Mouse (Mus musculus) skeletal muscle tissue, adult 2 months (tissue): ENCODE measurements around the gene Epha3.

ENCODE experiments used
- DNase-seq: peaks from one replicate; pipeline ENCODE4 v3.0.0-alpha.2; 2012; ENCODE audit warnings: low read depth, low spot score

The Epha3 gene

GRCm38 (mm10) chr16:63653393-63653918, 210.5 kb downstream of the Epha3 start:
- no peak for DNase-seq

DNA sequence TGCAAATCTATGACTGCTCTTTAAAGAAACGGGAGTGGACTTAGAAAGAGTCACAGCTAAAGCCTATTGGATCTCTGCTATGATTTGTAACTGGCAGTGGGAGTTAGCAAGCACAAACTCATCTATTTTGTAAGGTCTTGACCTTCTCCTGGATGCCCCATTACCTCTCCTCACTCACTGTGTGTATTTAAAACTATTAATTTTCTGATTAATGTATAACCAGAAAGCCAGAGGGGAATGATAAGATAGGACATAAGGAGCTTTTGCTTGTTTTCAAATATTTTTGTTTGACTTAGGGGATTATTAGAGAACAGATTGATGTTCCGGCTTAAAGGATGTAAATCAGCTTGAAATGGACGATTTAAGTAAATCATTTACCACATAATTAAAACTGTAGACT, 213.2 kb downstream of the Epha3 start:
- DNase-seq = no peak

GRCm38 (mm10) chr16:63646577-63646976, 217.4 kb downstream of the Epha3 start:
- DNase-seq = no peak

DNA sequence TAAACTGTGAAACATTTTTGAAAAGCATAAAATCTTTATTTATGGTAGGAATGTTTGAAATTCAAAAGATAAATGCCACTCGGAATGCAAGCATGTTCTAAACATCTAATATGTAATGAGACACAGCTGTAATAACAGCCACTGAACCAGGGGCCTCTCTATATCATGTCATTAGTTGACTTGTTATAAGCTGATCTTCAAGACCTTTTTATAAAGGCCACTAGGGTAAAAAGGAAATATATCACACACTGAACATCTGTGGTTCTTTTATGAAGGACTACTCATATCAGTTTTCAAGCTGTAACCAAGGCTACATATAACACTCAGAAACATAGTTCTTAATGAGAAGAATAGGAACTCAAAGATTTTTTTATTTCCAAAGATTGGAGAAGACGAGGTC, 221.3 kb downstream of the Epha3 start:
- no peak for DNase-seq

DNA sequence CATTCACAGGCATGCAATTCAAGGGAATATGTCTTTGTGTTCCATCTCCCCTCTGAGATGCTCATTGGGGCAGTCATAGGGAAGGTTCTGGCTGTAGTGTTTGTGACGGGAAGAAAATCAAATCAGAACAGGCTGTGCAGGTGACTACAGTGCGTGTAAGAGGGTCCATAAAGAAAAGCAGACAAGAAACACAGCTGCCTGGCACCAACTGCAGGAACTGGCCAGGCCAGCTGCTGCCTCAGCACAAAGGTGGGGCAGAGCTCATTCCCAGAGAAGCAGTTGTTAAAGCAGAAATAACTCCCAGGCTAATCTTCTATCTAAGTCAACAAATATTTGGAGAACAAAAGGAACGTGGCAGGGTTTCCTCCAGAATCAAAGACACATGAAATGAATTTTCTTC, 222.4 kb downstream of the Epha3 start:
- DNase-seq = no peak

DNA sequence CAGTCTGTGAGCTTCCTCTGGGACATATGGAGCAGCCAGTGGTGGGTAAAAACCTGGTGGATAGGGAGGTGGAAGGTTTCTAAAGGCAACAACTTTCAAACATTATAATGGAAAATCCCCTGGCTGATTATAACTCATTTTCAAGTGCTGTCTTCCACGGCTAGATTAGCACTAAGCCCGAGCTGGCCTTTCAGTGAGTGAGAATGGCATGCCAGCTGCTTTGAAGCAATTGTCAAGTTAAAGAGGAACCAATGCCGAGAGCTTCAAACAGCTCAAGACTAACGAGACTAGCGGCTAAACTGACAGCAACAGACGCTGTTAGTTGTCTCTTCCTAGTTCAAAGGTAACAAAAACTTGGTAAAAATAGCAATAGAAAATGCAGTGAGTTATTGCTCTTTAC, 225.3 kb downstream of the Epha3 start:
- DNase-seq = no peak

DNA sequence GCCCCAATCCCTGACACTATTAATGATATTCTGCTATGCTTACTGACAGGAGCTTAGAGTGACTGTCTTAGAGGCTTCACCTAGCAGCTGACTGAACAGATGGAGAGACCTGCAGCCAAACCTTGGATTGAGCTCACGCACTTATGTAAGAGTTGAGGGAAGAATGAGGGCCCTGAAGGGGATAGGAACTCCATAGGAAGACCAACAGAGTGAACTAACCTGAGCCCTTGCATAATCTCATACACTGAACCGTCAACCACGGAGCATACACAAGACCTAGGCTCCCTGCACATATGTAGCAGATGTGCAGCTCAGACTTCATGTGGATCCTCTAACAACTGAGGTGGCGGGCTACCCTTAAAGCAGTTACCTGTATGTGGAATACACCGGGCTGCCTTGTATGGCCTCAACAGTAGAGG, 230.2 kb downstream of the Epha3 start:
- DNase-seq = no peak

GRCm38 (mm10) chr16:63625229-63625628, 238.7 kb downstream of the Epha3 start:
- no peak for DNase-seq

DNA sequence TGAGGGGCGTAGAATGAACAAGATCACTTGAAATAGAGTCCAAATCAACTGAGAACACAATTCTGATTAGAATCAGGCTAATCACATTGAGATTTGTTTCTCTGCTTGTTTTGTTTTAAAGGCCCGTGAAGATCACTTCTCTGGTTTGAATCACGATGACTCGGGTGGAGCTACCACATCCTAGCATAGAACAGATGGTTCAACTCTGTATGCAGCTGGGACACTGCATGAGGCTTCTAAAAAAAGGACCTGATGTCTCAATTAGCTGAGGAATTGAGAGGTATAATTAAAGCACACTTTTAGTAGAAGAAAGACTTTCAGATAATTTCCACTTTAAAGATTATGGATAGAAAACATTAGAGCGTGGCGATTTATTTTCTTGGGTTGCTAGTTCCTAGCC, 242.1 kb downstream of the Epha3 start:
- no peak for DNase-seq

DNA sequence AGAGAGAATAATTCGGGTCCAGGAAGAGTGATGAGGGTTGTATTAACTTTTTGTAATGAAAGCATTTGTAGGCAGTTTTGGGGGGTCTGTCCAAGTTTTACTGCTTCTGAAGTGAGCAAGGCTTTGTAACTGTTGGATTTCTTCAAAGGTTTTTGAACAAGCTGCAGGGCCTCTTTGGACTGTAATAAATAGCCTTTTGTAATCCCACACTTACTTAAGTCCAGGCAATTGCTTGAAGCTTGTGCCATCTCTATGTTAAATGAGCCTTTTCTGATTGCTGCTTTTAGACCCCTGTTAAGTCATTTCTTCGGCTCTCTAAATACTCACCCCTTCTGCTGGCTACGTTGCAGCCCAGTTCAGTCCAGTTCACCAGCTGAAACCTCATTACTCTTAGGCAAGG, 248.6 kb downstream of the Epha3 start:
- no peak for DNase-seq

DNA sequence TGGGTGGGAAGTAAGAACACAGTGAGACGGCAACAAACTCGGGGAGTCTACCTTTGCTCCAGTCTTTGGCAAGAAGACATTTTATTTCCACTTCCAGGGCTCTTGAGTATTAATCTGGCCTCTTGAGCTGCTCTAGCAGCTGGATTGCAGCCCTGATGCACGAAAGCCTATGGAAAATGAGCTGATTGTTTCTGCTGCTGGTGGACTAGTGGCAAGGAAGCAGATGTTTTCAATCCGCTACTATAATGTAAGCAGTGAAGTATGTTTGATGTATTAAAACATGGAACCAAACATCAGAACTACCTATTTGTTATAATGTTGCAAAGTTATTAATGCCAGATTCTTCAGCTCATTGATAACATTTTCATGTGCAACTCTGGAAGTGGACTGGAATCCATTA, 251.0 kb downstream of the Epha3 start:
- no peak for DNase-seq

- no peak for DNase-seq
Observed at GRCm38 (mm10) chr16:63600229-63600628, 263.7 kb downstream of the Epha3 start.

GRCm38 (mm10) chr16:63594656-63595055, 269.3 kb downstream of the Epha3 start:
- no peak for DNase-seq

DNA sequence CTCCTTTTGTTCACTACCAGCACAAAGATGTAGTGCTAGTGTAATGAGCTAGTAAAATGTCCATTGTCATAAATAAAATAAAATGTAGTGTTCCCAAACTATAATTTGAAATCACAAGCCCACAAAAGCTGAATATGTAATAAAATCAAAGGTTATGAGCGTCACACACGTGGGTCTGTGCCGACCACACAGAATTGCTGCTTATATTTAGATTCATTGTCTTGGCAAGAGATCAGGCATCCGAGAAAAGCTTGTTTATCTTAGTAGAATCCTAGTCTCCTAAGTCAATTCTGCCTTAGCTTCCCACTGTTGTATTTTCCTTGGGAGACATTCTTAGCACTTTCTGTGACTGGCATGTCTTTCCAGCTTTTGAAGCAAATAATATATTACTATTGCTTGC, 294.2 kb downstream of the Epha3 start:
- no peak for DNase-seq

- DNase-seq = no peak
Observed at GRCm38 (mm10) chr16:63566106-63566836, 297.7 kb downstream of the Epha3 start.

DNA sequence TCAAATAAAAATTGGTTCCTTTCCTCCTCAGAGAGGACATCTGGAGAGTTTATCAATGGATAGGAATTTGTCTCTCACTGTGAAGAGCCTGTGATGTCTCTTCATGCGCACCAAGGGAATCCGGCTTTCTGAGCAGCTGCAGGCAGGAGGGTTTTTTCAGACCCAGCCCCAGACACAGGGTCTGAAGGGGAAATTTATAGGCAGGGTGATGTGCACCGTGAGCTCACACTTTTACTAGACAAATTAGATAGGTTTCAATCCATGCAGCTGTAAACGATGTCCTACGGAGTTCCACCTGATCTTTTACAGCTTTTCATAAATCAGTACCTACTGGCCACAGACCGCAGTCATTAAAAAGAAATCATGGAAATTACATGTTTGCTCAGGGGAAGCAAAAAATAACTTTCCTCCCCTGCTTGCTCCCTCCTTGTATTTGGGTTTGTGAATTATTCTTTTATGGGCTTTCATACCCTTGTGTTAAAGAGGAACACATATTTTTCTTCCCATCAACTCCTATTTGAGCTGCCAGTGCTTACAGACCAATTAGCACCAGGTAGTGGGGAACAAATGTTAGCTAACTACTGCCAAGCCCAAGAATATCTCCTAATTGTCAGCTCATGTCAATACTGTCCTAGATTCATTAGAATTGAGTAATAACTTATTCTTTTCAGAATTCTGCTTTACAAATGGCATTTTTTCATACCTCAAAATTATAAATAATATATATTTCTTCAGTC, 307.4 kb downstream of the Epha3 start:
- DNase-seq = peak; percentile 10

DNA sequence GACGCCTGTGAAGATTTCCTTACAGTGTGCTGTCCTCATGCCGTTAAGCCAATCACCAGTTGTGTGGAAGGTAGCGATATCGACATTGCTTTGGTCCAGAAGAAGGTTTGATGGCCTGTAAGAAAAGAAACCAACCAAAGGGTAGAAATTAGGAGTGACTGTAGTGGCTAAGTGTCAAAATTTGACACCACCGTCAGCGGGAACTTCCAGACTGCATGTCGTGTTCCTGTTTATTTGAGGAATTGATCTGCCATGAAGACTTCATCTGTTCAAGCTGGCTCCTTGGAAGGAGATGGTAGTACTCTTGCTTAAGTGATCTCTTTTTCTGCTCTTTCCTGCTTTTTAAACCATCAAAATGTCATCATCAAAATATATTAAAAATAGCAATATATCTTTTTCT, 311.4 kb downstream of the Epha3 start:
- DNase-seq = no peak

- DNase-seq = no peak
Observed at GRCm38 (mm10) chr16:63539489-63539888, 324.5 kb downstream of the Epha3 start.

DNA sequence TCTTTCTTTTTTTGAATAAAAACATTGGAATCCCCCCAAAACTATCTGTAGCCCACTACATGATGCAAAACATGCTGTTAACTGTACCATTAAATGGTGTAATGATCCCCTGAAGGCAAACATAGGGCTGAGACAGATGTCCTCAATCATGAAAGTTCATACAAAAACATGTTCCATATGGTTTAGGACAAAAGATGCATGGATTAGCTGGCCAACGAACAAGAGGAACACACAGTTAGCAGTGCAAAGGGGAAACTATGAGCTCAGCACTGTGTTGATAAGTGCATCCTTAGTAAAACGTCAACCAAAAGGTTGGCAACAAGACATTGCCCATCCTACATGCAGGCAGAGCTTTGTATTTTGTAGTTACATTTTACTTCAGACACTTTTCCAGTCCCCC, 335.2 kb downstream of the Epha3 start:
- DNase-seq = no peak

- DNase-seq = no peak
Observed at GRCm38 (mm10) chr16:63517636-63518035, 346.3 kb downstream of the Epha3 start.

DNA sequence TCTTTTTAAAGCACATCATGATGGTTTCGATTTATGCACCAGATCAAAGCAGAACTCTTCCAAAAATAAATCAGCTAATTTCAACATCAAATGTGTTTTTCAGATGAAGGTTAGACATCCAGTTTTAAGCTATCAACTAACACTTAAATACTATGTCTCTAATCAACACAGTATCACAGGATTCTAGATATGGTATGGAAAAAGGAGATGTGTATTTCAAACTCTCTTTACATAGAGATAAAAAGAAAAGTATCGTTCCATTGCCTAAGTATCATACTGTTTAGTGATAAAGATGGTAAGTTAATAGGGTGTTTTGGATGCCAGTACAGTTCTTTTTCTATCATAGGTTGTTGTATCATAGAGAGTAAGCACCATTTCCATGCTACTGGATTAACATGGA, 353.9 kb downstream of the Epha3 start:
- DNase-seq = no peak

DNA sequence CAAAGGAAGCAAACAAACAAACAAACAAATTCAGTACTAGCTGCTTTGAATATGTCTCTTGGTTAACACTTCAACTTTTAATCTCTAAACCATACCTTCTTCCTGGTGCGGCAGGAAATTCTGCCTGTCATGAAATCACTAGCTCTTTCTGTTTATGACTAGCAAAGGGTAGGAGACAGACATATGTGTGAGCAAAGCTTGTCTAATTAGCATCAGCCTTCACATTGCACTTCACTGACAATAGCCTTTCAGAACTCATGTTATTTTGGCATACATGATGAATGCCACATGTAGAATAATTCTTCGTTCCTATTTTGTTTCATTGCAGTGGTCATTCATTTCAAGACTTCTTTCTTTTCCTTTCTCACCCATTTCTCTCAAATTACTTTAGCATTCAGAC, 357.5 kb downstream of the Epha3 start:
- DNase-seq = no peak

DNA sequence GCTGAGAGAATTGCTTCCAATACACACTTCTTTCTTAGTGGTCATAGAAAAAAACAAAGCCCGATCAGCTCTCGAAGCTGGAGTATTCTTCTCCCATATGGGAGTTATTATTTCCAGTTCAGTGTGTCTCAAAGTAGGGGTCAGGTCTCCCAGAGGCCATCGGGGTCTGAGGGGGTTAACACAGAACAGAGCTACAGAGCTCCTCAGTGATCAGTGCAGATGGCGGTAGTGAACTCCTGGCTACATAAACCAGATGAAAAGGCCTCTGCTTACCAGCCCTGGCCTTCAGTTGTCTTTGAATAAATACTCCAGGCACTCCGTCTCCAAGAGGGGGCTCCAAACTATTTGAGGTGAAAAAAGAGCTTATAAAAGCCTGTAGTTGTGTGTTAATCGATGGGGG, 362.5 kb downstream of the Epha3 start:
- no peak for DNase-seq
